Mouse (Mus musculus) stomach, postnatal 0 days (tissue): ENCODE data around the gene Amigo1.

Experiments
- CTCF ChIP-seq: IDR thresholded peaks from 2 replicates; pipeline ENCODE4 v1.5.1; 2016; ENCODE audit warnings: antibody characterized with exemption, low read depth, mild to moderate bottlenecking, moderate library complexity
- EP300 ChIP-seq: optimal IDR thresholded peaks from 2 replicates; pipeline ENCODE3; 2016; ENCODE audit warnings: antibody characterized with exemption

GRCm38 (mm10) chr3:108139113-108139512 lies 47.0 kb upstream of the Amigo1 start:
- no peak for TF ChIP-seq CTCF
- TF ChIP-seq EP300 = no peak
